Mouse (Mus musculus) C2C12 (cell line): ENCODE measurements around the gene Fam20b. TPM values are rescaled to one million over a fixed set of nuclear protein-coding genes. Genes with fewer than 3 reads are reported as not detected.
A peak's percentile ranks its signal among the peaks of the same experiment; 100 is the strongest.

Experiments
- H3K27me3 ChIP-seq: one replicate; pipeline ENCODE4 v1.6.1; 2011; ENCODE audit not compliant: control insufficient read depth, insufficient read depth, insufficient read length
- H3K36me3 ChIP-seq: one replicate; pipeline ENCODE4 v1.6.1; 2011; ENCODE audit not compliant: control insufficient read depth, insufficient read depth
- H3K4me3 ChIP-seq: one replicate; pipeline ENCODE4 v1.5.1; 2011; ENCODE audit warnings: mild to moderate bottlenecking, control low read depth; ENCODE audit not compliant: poor library complexity, insufficient read depth, severe bottlenecking
- H3K79me2 ChIP-seq: one replicate; pipeline ENCODE4 v1.6.1; 2011; ENCODE audit not compliant: control insufficient read depth, insufficient read depth
- H3K79me3 ChIP-seq: one replicate; pipeline ENCODE4 v1.6.1; 2011; ENCODE audit warnings: low read depth, control low read depth
- H3ac ChIP-seq: one replicate; pipeline ENCODE3; 2011; ENCODE audit warnings: low read depth; ENCODE audit not compliant: control insufficient read depth, insufficient read length
- CEBPB ChIP-seq: IDR thresholded peaks from one replicate; pipeline ENCODE4 v1.6.1; 2011; ENCODE audit warnings: low read depth, mild to moderate bottlenecking, control low read depth, moderate library complexity
- CTCF ChIP-seq: IDR thresholded peaks from one replicate; pipeline ENCODE4 v1.5.1; 2011; ENCODE audit not compliant: control insufficient read depth, insufficient read depth, insufficient read length
- FOSL1 ChIP-seq: IDR thresholded peaks from one replicate; pipeline ENCODE4 v1.8.0; 2011; ENCODE audit warnings: mild to moderate bottlenecking, low read length; ENCODE audit not compliant: poor library complexity, insufficient read depth, severe bottlenecking
- MAX ChIP-seq: IDR thresholded peaks from one replicate; pipeline ENCODE4 v1.6.1; 2011; ENCODE audit warnings: mild to moderate bottlenecking, control low read depth
- MYOD1 ChIP-seq: IDR thresholded peaks from one replicate; pipeline ENCODE4 v1.6.1; 2011; ENCODE audit warnings: low read depth; ENCODE audit not compliant: control insufficient read depth, insufficient read length
- MYOG ChIP-seq: IDR thresholded peaks from one replicate; pipeline ENCODE4 v1.6.1; 2011; ENCODE audit not compliant: control insufficient read depth, insufficient read length; ENCODE audit errors: extremely low read depth
- USF1 ChIP-seq: IDR thresholded peaks from one replicate; pipeline ENCODE4 v1.6.1; 2011; ENCODE audit warnings: low read depth, mild to moderate bottlenecking, control low read depth, moderate library complexity
- polyA plus RNA-seq: library from polyadenylated mRNA; unstranded; fragments of >200 nt; fragmentation: generic; extraction: Trizol; gene quantifications from one replicate; pipeline ENCODE4 v1.2.1, GENCODE M21; 2012; ENCODE audit warnings: missing spikeins

Fam20b gene
- polyA plus RNA-seq, 1 experiment = 19.9 TPM

DNA sequence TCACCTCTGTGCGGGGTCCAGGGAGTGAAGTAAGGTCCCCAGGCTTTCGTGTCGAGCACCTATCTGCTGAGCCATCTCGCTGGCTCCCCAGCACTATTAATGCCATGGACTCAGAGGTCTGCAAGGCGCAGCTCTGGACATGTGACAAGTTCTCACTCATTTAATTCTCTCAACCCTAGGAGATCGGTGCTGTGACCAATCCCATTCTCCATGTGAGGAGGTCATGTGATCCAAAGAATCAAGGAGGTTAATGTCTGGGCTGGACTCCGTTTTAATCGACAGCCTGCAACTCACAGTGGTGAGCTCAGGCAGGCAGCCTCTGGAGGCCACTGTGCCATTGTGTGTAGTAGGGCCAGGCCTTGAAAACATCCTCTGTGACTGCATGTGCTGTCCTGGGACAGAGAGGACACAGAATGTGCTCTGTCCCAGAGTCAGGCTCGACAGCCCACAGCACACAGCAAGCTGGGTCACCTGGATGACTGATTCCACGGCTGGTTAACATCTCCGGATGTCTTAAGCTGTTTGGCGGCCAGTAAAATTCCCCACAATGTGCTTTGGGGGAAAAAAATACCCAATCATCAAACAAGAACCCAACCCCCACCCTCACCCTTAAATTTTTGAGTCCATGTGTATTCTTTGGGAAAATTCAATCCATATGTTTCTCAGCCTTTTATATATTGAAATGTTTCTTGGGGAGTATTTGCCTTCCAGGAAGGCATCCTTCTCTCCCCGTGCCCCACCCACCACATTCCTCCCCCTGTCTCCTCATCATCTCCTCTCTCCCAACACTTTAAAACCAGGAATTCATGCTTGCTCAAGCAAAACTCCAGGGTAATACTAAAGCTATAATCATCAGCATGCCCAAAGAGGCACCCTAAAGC is 41.9 kb upstream of the Fam20b start:
- Histone ChIP-seq H3ac (no peak overlapping the region), H3K27me3 (no peaks in the 10 kb centered on the region), H3K4me3 (no peak overlapping the region), H3K36me3 (no peaks in the 10 kb centered on the region), H3K79me3 (no peaks in the 10 kb centered on the region), H3K79me2 (no peaks in the 10 kb centered on the region)
- TF ChIP-seq MYOG (no peak), MYOD1 (no peak), FOSL1 (no peak), MAX (no peak), CEBPB (no peak), USF1 (no peak), CTCF (no peak)

DNA sequence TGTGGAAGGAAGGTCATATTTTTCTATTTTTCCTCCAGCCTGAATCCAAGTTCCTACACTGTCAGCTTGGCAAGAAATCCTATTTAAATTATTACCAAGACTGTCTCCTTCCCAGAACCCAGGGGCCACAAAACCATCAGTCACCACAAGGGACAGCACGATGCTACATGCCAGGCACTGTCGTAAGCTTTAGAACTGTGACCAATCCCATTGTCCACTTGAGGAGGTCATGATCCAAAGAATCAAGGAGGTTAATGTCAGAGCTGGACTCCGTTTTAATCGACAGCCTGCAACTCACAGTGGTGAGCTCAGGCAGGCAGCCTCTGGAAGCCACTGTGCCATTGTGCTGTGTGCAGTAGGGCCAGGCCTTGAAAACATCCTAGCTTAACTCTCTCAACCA is 39.4 kb upstream of the Fam20b start:
- H3K27me3 ChIP-seq = no peaks in the 10 kb centered on the region
- no peaks in the 10 kb centered on the region for H3K79me2 ChIP-seq
- H3K36me3 ChIP-seq = no peaks in the 10 kb centered on the region
- no peak overlapping the region for H3K4me3 ChIP-seq
- no peak overlapping the region for H3ac ChIP-seq
- TF ChIP-seq MYOD1 (no peak), MAX (no peak), MYOG (no peak), CEBPB (no peak), USF1 (no peak), FOSL1 (no peak), CTCF (no peak)
- H3K79me3 ChIP-seq = no peaks in the 10 kb centered on the region

- H3K36me3 ChIP-seq = no peaks in the 10 kb centered on the region
- no peak overlapping the region for H3ac ChIP-seq
- no peak overlapping the region for H3K4me3 ChIP-seq
- H3K79me3 ChIP-seq = no peaks in the 10 kb centered on the region
- H3K79me2 ChIP-seq = no peaks in the 10 kb centered on the region
- no peaks in the 10 kb centered on the region for H3K27me3 ChIP-seq
- TF ChIP-seq CEBPB = no peak
- no peak for TF ChIP-seq MYOD1
- no peak for TF ChIP-seq FOSL1
- TF ChIP-seq USF1 = no peak
- TF ChIP-seq MAX = no peak
- TF ChIP-seq MYOG = no peak
- TF ChIP-seq CTCF = no peak
Measured at GRCm38 (mm10) chr1:156754608-156755413, 35.9 kb upstream of the Fam20b start.

DNA sequence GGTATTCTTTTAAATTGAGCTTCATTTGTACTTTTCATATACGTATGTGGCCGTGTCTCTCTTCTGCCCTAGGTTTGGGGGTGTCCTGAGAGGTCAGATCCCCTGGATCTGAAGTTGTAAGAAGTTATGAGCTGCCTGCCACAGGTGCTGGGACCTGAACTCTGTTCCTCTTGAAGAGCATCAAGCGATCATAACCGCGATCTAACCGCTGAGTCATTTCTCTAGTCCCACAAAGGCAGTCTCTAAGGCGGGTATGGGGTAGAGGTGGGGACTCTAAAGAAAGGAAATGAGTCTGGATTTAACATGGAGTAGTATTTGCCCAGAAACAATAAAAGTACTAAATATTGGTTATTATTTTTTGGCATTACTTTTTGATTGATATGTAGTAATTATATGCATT is 34.1 kb upstream of the Fam20b start:
- Histone ChIP-seq H3K79me2 (no peaks in the 10 kb centered on the region), H3K27me3 (no peaks in the 10 kb centered on the region), H3K36me3 (no peaks in the 10 kb centered on the region), H3K4me3 (no peak overlapping the region), H3ac (no peak overlapping the region), H3K79me3 (no peaks in the 10 kb centered on the region)
- TF ChIP-seq MYOD1 (no peak), CTCF (no peak), USF1 (no peak), CEBPB (no peak), MYOG (no peak), FOSL1 (no peak), MAX (no peak)

- Histone ChIP-seq H3K4me3 (no peak overlapping the region), H3K27me3 (no peaks in the 10 kb centered on the region), H3K79me3 (no peaks in the 10 kb centered on the region)
Measured at GRCm38 (mm10) chr1:156752020-156752724, 33.3 kb upstream of the Fam20b start.

More at GRCm38 (mm10) chr1:156752020-156752724, 33.3 kb upstream of the Fam20b start:
- TF ChIP-seq MAX (no peak), MYOG (no peak), USF1 (no peak), MYOD1 (no peak), CTCF (peak; percentile 43), FOSL1 (no peak), CEBPB (no peak)
- no peaks in the 10 kb centered on the region for H3K79me2 ChIP-seq
- no peaks in the 10 kb centered on the region for H3K36me3 ChIP-seq
- no peak overlapping the region for H3ac ChIP-seq
